Mouse (Mus musculus) kidney, adult 2 months (tissue): ENCODE measurements around the gene Tctn1. TPM values are rescaled to one million over a fixed set of nuclear protein-coding genes. Genes with fewer than 3 reads are reported as not detected.

ENCODE experiments used
- DNase-seq: peaks from one replicate; pipeline ENCODE4 v3.0.0; 2021
- H3K27ac ChIP-seq: fragments of 200-500 bp; 2 replicates; pipeline ENCODE4 v1.5.1; 2012; ENCODE audit warnings: low read depth, low read length, control low read depth, inconsistent platforms; ENCODE audit not compliant: insufficient read depth
- H3K27me3 ChIP-seq: fragments of 200-500 bp; replicated peaks from 2 replicates; pipeline ENCODE4 v1.6.1; 2012; ENCODE audit warnings: mild to moderate bottlenecking, moderate library complexity, low read length, inconsistent platforms; ENCODE audit not compliant: control insufficient read depth, insufficient read depth
- H3K36me3 ChIP-seq: fragments of 200-500 bp; 2 replicates; pipeline ENCODE4 v1.6.1; 2012; ENCODE audit warnings: mild to moderate bottlenecking, moderate library complexity, low read length, inconsistent platforms; ENCODE audit not compliant: control insufficient read depth, insufficient read depth
- H3K4me1 ChIP-seq: fragments of 200-500 bp; 2 replicates; pipeline ENCODE4 v1.6.1; 2011; ENCODE audit warnings: low read length; ENCODE audit not compliant: control insufficient read depth, insufficient read depth
- H3K4me3 ChIP-seq: fragments of 200-500 bp; 2 replicates; pipeline ENCODE4 v1.5.1; 2011; ENCODE audit warnings: mild to moderate bottlenecking, low read depth, low read length, control low read depth; ENCODE audit not compliant: insufficient read depth
- CTCF ChIP-seq: fragments of 200-500 bp; conservative IDR thresholded peaks from 2 replicates; pipeline ENCODE4 v1.5.1; 2011; ENCODE audit warnings: low read depth, mild to moderate bottlenecking, control low read depth, low read length, moderate library complexity, mixed read lengths; ENCODE audit not compliant: insufficient read depth, insufficient read length
- POLR2A ChIP-seq: fragments of 200-500 bp; IDR thresholded peaks from one replicate; pipeline ENCODE4 v1.6.1; 2011; ENCODE audit warnings: low read depth, low read length, control low read depth
- WGBS: fragments of 180-500 bp; shearing (Covaris S2); methylation state at CpG from one replicate; pipeline ENCODE4 v1.1.7; 2018; 5-methylcytosine and 5-hydroxymethylcytosine counted together
- polyA plus RNA-seq: library from polyadenylated mRNA; depleted of rRNA; stranded (reverse); fragments of >200 nt; gene quantifications from 2 replicates; pipeline ENCODE4 v1.2.3, GENCODE M21; 2012

The Tctn1 gene
- polyA plus RNA-seq, 1 experiment = 18.2 TPM

DNA sequence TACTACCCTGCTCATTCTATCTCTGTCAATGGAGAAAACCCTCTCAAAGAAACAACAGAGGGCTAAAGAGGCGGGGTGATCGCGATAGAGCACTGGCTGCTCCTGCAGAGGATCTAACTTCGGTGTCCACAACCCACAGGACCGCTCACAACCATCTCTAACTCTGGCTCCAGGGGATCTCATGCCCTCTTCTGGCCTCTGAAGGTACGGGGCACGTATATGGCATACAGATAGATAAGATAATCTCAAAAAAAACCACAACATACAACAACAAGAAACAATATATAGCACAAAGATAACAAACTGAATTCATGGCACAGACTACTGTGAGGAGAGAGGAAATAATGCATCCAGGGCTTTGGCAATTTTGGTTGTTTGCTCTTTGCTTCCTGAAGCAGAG lies 2.2 kb downstream of the Tctn1 start:
- no peaks in the 10 kb centered on the region for H3K27me3 ChIP-seq
- no peaks in the 10 kb centered on the region for H3K4me1 ChIP-seq
- no peak overlapping the region for H3K27ac ChIP-seq
- TF ChIP-seq POLR2A (no peak), CTCF (no peak)
- DNase-seq = no peak
- H3K4me3 ChIP-seq = no peak overlapping the region
- no peaks in the 10 kb centered on the region; the same call in 1 of the 2 replicates for H3K36me3 ChIP-seq
- WGBS = 73% methylated on average over 7 of the region's 7 CpGs

DNA sequence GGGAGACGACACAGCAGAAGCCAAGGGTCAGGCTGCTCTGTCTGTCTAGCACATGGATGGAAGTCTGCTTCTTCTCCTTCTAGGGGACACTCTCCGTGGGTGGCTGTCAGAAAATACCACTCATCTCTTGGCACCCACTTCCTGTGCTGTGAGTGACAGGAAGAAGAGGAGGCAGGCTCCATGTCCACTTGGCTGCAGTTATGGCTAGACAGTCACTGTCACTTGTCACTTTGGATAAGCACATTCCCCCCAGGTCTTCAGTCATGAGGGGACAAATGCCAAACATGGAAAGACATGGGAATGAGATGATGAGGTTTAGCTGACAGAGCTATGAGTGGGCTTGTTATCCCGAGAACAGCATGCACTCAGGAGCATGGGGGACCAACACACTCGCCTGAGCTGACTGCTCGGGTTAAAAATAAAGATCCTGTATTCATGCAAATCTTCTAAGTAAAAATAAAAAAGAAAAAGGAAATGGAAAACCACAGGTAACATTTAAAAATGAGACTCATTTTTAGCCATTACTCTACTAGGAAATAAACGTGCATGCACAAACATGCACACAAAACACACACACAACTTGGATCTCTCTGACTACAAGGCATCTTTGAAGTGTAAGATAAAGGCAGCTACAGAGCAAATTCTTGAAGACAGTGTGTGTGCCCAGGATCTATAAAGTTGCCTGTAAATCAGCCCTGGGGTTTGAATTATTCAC lies 6.1 kb downstream of the Tctn1 start:
- no peaks in the 10 kb centered on the region for H3K27me3 ChIP-seq
- WGBS = 78% methylated on average over 6 of the region's 6 CpGs
- DNase-seq = no peak
- no peaks in the 10 kb centered on the region for H3K4me1 ChIP-seq
- no peaks in the 10 kb centered on the region; the same call in 1 of the 2 replicates for H3K36me3 ChIP-seq
- H3K27ac ChIP-seq = no peak overlapping the region
- no peak for TF ChIP-seq POLR2A
- no peak for TF ChIP-seq CTCF
- H3K4me3 ChIP-seq = no peak overlapping the region

DNA sequence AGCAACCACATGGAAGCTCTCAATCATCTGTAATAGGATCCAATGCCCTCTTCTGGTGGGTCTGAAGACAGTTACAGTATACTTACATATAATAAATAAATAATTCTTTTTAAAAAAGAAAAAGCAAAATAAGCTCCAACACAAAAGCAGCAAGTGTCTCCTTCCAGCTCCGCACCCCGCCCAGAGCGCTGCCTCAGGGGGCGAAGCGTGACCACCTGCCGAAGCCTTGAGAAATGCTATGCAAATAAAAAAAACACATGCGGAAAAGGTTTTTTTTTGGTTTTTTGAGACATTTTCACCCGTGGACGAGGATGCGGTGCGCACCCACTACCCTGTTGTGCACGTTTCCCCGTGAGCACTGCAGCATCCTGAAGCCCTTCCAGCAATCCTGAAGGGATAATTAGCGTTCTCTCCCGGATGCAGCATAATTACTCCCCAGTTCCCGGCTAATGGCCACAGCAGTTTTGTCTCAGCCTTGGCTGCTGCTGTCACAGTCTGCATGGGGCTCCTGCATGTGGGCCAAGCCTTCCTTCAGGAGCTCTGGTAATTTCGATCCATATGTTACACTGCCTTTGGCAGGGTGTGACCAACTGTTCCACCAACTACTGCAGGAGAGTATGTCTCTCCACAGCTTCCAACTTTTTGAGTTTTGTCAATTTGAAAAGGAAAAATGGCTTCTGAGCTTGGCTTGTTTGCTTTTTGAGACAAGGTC lies 12.2 kb downstream of the Tctn1 start:
- no peak for DNase-seq
- Histone ChIP-seq H3K27ac (no peak overlapping the region), H3K4me3 (no peak overlapping the region), H3K27me3 (no peaks in the 10 kb centered on the region), H3K36me3 (no peaks in the 10 kb centered on the region; the same call in 1 of the 2 replicates), H3K4me1 (no peaks in the 10 kb centered on the region)
- 91% methylated on average over 17 of the region's 17 CpGs for WGBS
- TF ChIP-seq CTCF (no peak), POLR2A (no peak)

DNA sequence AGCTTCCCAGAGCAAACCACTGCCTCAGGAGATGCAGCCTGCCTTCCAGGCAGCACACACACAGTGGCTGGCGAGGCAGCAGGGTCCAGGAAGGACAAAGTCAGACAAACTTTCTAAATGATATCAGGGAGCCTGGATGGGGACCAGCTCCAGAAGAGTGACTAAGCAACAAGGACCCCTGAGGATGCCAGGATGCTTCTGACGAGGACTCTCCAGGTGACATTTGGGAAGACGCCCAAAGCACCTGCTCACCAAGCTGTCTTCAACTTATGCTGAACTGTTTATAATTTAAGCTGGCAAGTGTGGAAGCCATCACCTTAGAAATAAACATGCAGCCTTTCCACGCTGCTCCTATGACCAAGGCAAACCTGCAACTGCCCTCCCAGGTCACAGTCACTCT lies 15.0 kb downstream of the Tctn1 start:
- H3K4me1 ChIP-seq = no peaks in the 10 kb centered on the region
- no peak overlapping the region for H3K4me3 ChIP-seq
- TF ChIP-seq POLR2A (no peak), CTCF (no peak)
- no peak for DNase-seq
- no peak overlapping the region for H3K27ac ChIP-seq
- H3K27me3 ChIP-seq = no peaks in the 10 kb centered on the region
- 95% methylated on average over 4 of the region's 4 CpGs for WGBS
- no peaks in the 10 kb centered on the region; the same call in 1 of the 2 replicates for H3K36me3 ChIP-seq

DNA sequence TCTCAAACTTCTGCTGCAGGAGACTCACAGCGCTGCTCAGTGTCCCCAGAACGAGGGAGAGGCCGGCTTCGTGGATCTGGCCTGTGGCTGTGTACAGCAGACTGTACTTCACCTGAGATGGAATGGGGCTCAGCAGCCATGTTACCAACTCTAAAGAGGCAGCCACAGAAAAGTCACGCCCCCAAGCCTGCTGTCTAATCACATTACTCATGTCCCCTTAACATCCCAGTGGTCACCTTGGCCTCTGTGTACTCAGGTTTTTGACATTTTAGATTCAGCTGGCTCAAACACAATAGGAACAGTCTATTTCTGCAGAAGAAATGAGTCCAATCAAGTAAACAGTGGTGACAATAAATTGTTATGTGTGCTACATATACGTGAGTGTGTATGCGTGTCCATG lies 16.3 kb downstream of the Tctn1 start:
- Histone ChIP-seq H3K4me3 (no peak overlapping the region), H3K4me1 (no peaks in the 10 kb centered on the region), H3K27ac (no peak overlapping the region), H3K27me3 (no peaks in the 10 kb centered on the region), H3K36me3 (no peaks in the 10 kb centered on the region; the same call in 1 of the 2 replicates)
- 93% methylated on average over 7 of the region's 7 CpGs for WGBS
- TF ChIP-seq POLR2A (no peak), CTCF (no peak)
- no peak for DNase-seq

DNA sequence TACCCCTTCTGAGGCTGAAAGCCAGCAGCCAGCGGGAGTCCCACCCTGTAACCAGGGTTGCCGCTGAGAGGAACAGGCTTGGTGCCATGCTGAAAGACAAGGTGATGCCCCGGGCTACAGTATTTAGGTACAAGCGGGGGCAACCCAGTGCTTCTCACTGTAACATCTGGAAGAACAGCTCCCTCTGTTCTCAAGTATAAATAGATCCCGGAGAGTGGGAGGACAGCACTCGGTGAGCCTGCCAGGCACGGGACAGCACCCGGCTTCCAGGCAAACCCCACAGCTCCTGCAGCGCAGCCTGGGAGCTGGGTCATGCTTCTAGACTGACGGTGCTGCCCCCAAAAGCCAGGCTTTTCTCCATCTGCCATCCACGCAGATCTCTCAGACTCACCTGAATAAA lies 16.7 kb downstream of the Tctn1 start:
- H3K27me3 ChIP-seq = no peaks in the 10 kb centered on the region
- H3K27ac ChIP-seq = no peak overlapping the region
- no peaks in the 10 kb centered on the region; the same call in 1 of the 2 replicates for H3K36me3 ChIP-seq
- no peaks in the 10 kb centered on the region for H3K4me1 ChIP-seq
- H3K4me3 ChIP-seq = no peak overlapping the region
- no peak for DNase-seq
- TF ChIP-seq POLR2A (no peak), CTCF (no peak)
- 82% methylated on average over 11 of the region's 11 CpGs for WGBS

DNA sequence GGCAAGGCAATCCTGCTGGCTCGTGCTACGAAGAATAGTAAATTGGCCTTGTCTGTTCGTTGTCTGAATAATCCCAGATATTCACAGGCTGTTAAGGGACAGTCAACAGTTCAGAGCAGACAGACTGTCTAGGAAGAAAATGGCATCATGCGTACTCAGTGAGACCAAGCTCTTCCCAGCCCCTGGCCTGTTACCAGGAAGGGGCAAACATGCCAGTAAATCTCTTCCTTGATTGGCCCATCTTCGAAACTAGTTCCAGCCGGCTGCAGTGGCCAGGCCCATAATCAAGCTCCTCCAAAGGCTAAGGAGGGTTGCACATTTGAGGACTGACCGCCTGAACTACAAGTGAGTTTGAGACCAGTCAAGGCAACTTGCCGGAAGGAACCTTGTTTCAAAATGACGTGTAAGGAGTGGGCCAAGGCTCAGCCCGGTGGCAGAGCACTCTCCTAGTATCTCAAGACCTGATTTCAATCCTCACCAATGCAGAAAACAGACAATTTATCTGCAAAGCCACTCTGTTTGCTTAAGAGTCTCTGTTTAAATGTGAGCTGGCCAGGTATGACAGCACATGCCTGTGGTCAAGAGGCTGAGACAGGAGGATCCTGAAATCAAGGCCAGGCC lies 17.6 kb downstream of the Tctn1 start:
- Histone ChIP-seq H3K27ac (no peak overlapping the region), H3K36me3 (no peaks in the 10 kb centered on the region; the same call in none of the 2 replicates), H3K4me3 (no peak overlapping the region), H3K27me3 (no peaks in the 10 kb centered on the region), H3K4me1 (no peaks in the 10 kb centered on the region)
- TF ChIP-seq CTCF (no peak), POLR2A (no peak)
- 85% methylated on average over 10 of the region's 10 CpGs for WGBS
- no peak for DNase-seq
